Mouse (Mus musculus) heart, adult 2 months (tissue): ENCODE data around the gene A530032D15Rik. TPM values are rescaled to one million over a fixed set of nuclear protein-coding genes. Genes with fewer than 3 reads are reported as not detected.
"Not testable (repeated sequence)": the region's sequence is repeated elsewhere in the genome, so short reads cannot be mapped to it uniquely, and the experiment has no call there.

ENCODE experiments used
- DNase-seq, 2 experiments: peaks; one replicate each; pipeline ENCODE4 v3.0.0; 2021
- H3K27ac ChIP-seq: fragments of 200-600 bp; 2 replicates; pipeline ENCODE4 v1.8.1; 2022
- H3K27me3 ChIP-seq: fragments of 200-500 bp; 2 replicates; pipeline ENCODE4 v1.6.1; 2012; ENCODE audit warnings: mild to moderate bottlenecking, low read length, inconsistent platforms, mixed read lengths; ENCODE audit not compliant: control insufficient read depth, insufficient read depth
- H3K36me3 ChIP-seq: fragments of 200-500 bp; 2 replicates; pipeline ENCODE4 v1.6.1; 2012; ENCODE audit warnings: low read length, inconsistent platforms; ENCODE audit not compliant: control insufficient read depth, insufficient read depth
- H3K4me1 ChIP-seq: fragments of 200-500 bp; 2 replicates; pipeline ENCODE4 v1.6.1; 2011; ENCODE audit warnings: low read length; ENCODE audit not compliant: control insufficient read depth, insufficient read depth
- H3K4me3 ChIP-seq: fragments of 200-600 bp; 2 replicates; pipeline ENCODE4 v1.8.1; 2022
- H3K79me2 ChIP-seq: fragments of 200-500 bp; replicated peaks from 2 replicates; pipeline ENCODE4 v1.6.1; 2012; ENCODE audit warnings: mild to moderate bottlenecking, inconsistent platforms, low read length, moderate library complexity, mixed read lengths; ENCODE audit not compliant: control insufficient read depth, insufficient read depth
- H3K9ac ChIP-seq: fragments of 200-500 bp; 2 replicates; pipeline ENCODE4 v1.6.1; 2012; ENCODE audit warnings: low read depth, mild to moderate bottlenecking, control low read depth, inconsistent platforms, low read length, mixed read lengths
- whole genome bisulfite sequencing: fragments of 180-500 bp; shearing (Covaris S2); methylation state at CpG from one replicate; pipeline ENCODE4 v1.1.7; 2018; 5-methylcytosine and 5-hydroxymethylcytosine counted together
- intact Hi-C: fragments of 180-260 bp; cut with DNase I; formaldehyde crosslinking; loops from one replicate; pipeline ENCODE4 v1.15.1; 2025
- polyA plus RNA-seq: library from polyadenylated mRNA; depleted of rRNA; stranded (reverse); fragments of >200 nt; gene quantifications from 2 replicates; pipeline ENCODE4 v1.2.3, GENCODE M21; 2012; rRNA removed
- total RNA-seq, 2 experiments: library from RNA; stranded (reverse); gene quantifications; 2 replicates each; pipeline ENCODE4 v1.2.3; 2021

Gene A530032D15Rik
- total and polyA plus RNA-seq, 3 experiments = 0.84 TPM; not detected in 2

- intact Hi-C loops, H3K27ac ChIP-seq, H3K79me2 ChIP-seq, H3K4me1 ChIP-seq, DNase-seq, H3K36me3 ChIP-seq, H3K9ac ChIP-seq, H3K4me3 ChIP-seq, H3K27me3 ChIP-seq: not testable (repeated sequence)
- WGBS = 41% methylated on average over 3 of the region's 3 CpGs
These were observed 24.9 kb downstream of the A530032D15Rik start for GRCm38 (mm10) chr1:85084803-85085202.

GRCm38 (mm10) chr1:85073099-85073498 is 36.6 kb downstream of the A530032D15Rik start:
- H3K4me1 ChIP-seq, H3K79me2 ChIP-seq, H3K4me3 ChIP-seq, H3K27me3 ChIP-seq, DNase-seq, H3K9ac ChIP-seq, intact Hi-C loops, H3K36me3 ChIP-seq, H3K27ac ChIP-seq: not testable (repeated sequence)
- WGBS = 48% methylated on average over 3 of the region's 3 CpGs

- H3K9ac ChIP-seq, DNase-seq, intact Hi-C loops, H3K27me3 ChIP-seq, H3K4me3 ChIP-seq, H3K27ac ChIP-seq, H3K4me1 ChIP-seq, H3K36me3 ChIP-seq, H3K79me2 ChIP-seq: not testable (repeated sequence)
- WGBS = 41% methylated on average over 3 of the region's 3 CpGs
These were observed 38.0 kb downstream of the A530032D15Rik start for GRCm38 (mm10) chr1:85071690-85072089.

GRCm38 (mm10) chr1:85035801-85036200 is 73.9 kb downstream of the A530032D15Rik start:
- WGBS = 73% methylated on average over 6 of the region's 6 CpGs
- H3K27me3 ChIP-seq, DNase-seq, H3K27ac ChIP-seq, H3K36me3 ChIP-seq, H3K4me1 ChIP-seq, H3K79me2 ChIP-seq, H3K9ac ChIP-seq, intact Hi-C loops, H3K4me3 ChIP-seq: not testable (repeated sequence)

- intact Hi-C loops, H3K4me3 ChIP-seq, H3K27ac ChIP-seq, H3K79me2 ChIP-seq, H3K9ac ChIP-seq, H3K4me1 ChIP-seq, DNase-seq, H3K27me3 ChIP-seq, H3K36me3 ChIP-seq: not testable (repeated sequence)
- 68% methylated on average over 3 of the region's 4 CpGs for WGBS
These were observed 75.3 kb downstream of the A530032D15Rik start for GRCm38 (mm10) chr1:85034394-85034793.

- intact Hi-C loops = not testable (repeated sequence)
These were observed 76.0 kb downstream of the A530032D15Rik start for GRCm38 (mm10) chr1:85033616-85034015.

More at GRCm38 (mm10) chr1:85033616-85034015, 76.0 kb downstream of the A530032D15Rik start:
- not testable (repeated sequence) for H3K9ac ChIP-seq, H3K36me3 ChIP-seq, DNase-seq, H3K27ac ChIP-seq, H3K79me2 ChIP-seq, H3K4me3 ChIP-seq, H3K4me1 ChIP-seq, H3K27me3 ChIP-seq
- 85% methylated on average over 5 of the region's 6 CpGs for WGBS

Other genes with a start within 250 kb of the A530032D15Rik start
- under 1 TPM; 0.23 to 0.48 TPM for gene Slc16a14, start 174.7 kb downstream of the A530032D15Rik start, total RNA-seq
- gene Slc16a14, start 174.7 kb downstream of the A530032D15Rik start, polyA plus RNA-seq = 0.10 and 0.15 TPM in 2 replicates
- not detected for gene Gm10553, start 9.7 kb downstream of the A530032D15Rik start, total RNA-seq
- not detected in 2 replicates for gene Gm10553, start 9.7 kb downstream of the A530032D15Rik start, polyA plus RNA-seq
- gene C130026I21Rik, start 160.7 kb upstream of the A530032D15Rik start, total RNA-seq = under 1 TPM; 0.80 to 0.84 TPM
- not detected in 2 replicates for gene C130026I21Rik, start 160.7 kb upstream of the A530032D15Rik start, polyA plus RNA-seq